In the genomic region with DNA sequence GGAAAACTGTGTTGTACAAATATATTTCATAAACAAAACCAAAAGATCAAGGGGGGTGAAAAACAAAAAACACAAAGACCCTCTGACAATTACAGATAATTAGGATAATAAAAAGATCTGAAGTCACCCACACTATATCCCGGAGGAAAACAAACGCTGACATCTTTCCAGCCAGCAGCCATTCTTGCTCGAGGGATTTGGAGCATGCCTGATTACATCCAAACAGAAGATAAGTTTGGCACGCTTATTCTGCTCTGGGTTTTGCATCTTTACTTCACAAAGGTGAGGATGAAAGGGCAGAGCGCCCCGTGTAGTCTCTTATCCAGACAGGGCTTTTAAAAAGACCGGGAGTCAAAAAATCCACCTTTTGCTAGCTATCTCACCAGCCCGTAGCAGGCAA, we compare ENCODE assay signal across 19 mouse cellular contexts.
DNase-seq lines count a peak whose midpoint lies in the region; ATAC-seq lines count a peak whose summit lies in the region.
"Had no signal": no experiment of that assay in that cellular context is flagged by ENCODE, and none has a peak within 500 bp of the region (broad histone marks: within the 10 kb centered on the region; RNA-seq: fewer than 3 reads in every experiment).

No protein-coding gene starts in this region.

- H3K4me3 ChIP-seq in midbrain, embryonic 13.5 days (replicated peaks): no peak overlapping the region
- H3K4me3 ChIP-seq in midbrain, embryonic 10.5 days: no peak overlapping the region
- H3K4me3 ChIP-seq in hindbrain, embryonic 15.5 days: no peak overlapping the region
- H3K4me3 ChIP-seq in neural tube, embryonic 14.5 days (ENCODE audit: low read depth, low read length): no peak overlapping the region
- H3K4me3 ChIP-seq: heart, embryonic 10.5 days; intestine, embryonic 15.5 days; lung, embryonic 15.5 days had no signal

- H3K4me2 ChIP-seq in midbrain, embryonic 13.5 days (replicated peaks): peak overlapping the region; percentile 38
- H3K4me2 ChIP-seq in hindbrain, embryonic 15.5 days: peak overlapping the region; percentile 19; the same call in 1 of the 2 replicates
- H3K4me2 ChIP-seq in neural tube, embryonic 14.5 days (ENCODE audit: low read depth, low read length): peak overlapping the region; percentile 15; the same call in 1 of the 2 replicates
- H3K4me2 ChIP-seq: intestine, embryonic 15.5 days; lung, embryonic 15.5 days had no signal

- H3K27me3 ChIP-seq in midbrain, embryonic 13.5 days: no peaks in the 10 kb centered on the region
- H3K27me3 ChIP-seq in midbrain, embryonic 10.5 days (ENCODE audit: low read depth, poor library complexity, severe bottlenecking): no peaks in the 10 kb centered on the region
- no peaks in the 10 kb centered on the region for H3K27me3 ChIP-seq in hindbrain, embryonic 15.5 days
- no peaks in the 10 kb centered on the region for H3K27me3 ChIP-seq in neural tube, embryonic 14.5 days (ENCODE audit: control insufficient read depth, insufficient read depth, low read length)
- H3K27me3 ChIP-seq: intestine, embryonic 15.5 days; lung, embryonic 15.5 days; megakaryocyte, embryonic 14.5 days had no signal

- H3K4me1 ChIP-seq in midbrain, embryonic 13.5 days (replicated peaks): peaks cover 26% of the 10 kb centered on the region
- H3K4me1 ChIP-seq in midbrain, embryonic 10.5 days: peaks cover 36% of the 10 kb centered on the region
- H3K4me1 ChIP-seq in hindbrain, embryonic 15.5 days (replicated peaks): peaks cover 26% of the 10 kb centered on the region
- peaks cover 17% of the 10 kb centered on the region for H3K4me1 ChIP-seq in neural tube, embryonic 14.5 days (ENCODE audit: control insufficient read depth, insufficient read depth, low read length)

- H3K27ac ChIP-seq in midbrain, embryonic 13.5 days: no peak overlapping the region
- H3K27ac ChIP-seq in midbrain, embryonic 10.5 days (replicated peaks): no peak overlapping the region
- no peak overlapping the region for H3K27ac ChIP-seq in hindbrain, embryonic 15.5 days (replicated peaks)
- no peak overlapping the region for H3K27ac ChIP-seq in neural tube, embryonic 14.5 days (ENCODE audit: low read depth, low read length)
- H3K27ac ChIP-seq: heart, embryonic 10.5 days; intestine, embryonic 15.5 days; lung, embryonic 15.5 days had no signal

- no peak for DNase-seq in midbrain, embryonic 10.5 days (ENCODE audit: low spot score)
- peak; percentile 28 for DNase-seq in embryo, embryonic 9.5 days (ENCODE audit: extremely low spot score)
- no peak for DNase-seq in frontal cortex, postnatal 10 days (ENCODE audit: low spot score in 2 of 2)
- no peak for DNase-seq in right cerebral cortex, postnatal 36 days (ENCODE audit: low spot score in 2 of 2)
- DNase-seq: adrenal gland, adult 8-10 months; cerebellum, adult 2 months; gastrocnemius, postnatal 10 days; heart, postnatal 14 days; kidney, postnatal 14 days; right cerebral cortex, adult 18-20 months had no signal

- no peaks in the 10 kb centered on the region for H3K9me3 ChIP-seq in midbrain, embryonic 13.5 days
- H3K9me3 ChIP-seq in midbrain, embryonic 10.5 days (replicated peaks): no peaks in the 10 kb centered on the region
- H3K9me3 ChIP-seq in hindbrain, embryonic 15.5 days: no peaks in the 10 kb centered on the region
- no peaks in the 10 kb centered on the region for H3K9me3 ChIP-seq in neural tube, embryonic 14.5 days (ENCODE audit: control insufficient read depth, low read length)
- H3K9me3 ChIP-seq: heart, embryonic 10.5 days; intestine, embryonic 15.5 days; lung, embryonic 15.5 days; megakaryocyte, embryonic 14.5 days had no signal

- no peak for ATAC-seq in midbrain, embryonic 13.5 days
- no peak for ATAC-seq in hindbrain, embryonic 15.5 days (ENCODE audit: low FRiP score, low read depth)
- ATAC-seq in neural tube, embryonic 14.5 days (ENCODE audit: low read depth): no peak
- no peak for ATAC-seq in erythroid progenitor cell, adult 5-6 weeks (replicated peaks; ENCODE audit: low FRiP score, poor library complexity, severe bottlenecking)
- ATAC-seq: intestine, embryonic 15.5 days had no signal

- H3K9ac ChIP-seq in midbrain, embryonic 13.5 days (replicated peaks): peak overlapping the region; percentile 25
- H3K9ac ChIP-seq in hindbrain, embryonic 15.5 days: no peak overlapping the region
- no peak overlapping the region for H3K9ac ChIP-seq in neural tube, embryonic 14.5 days (replicated peaks; ENCODE audit: low read depth, low read length)
- H3K9ac ChIP-seq: intestine, embryonic 15.5 days; lung, embryonic 15.5 days had no signal

- H3K36me3 ChIP-seq in midbrain, embryonic 13.5 days: peaks cover 25% of the 10 kb centered on the region
- H3K36me3 ChIP-seq in midbrain, embryonic 10.5 days: peaks cover 68% of the 10 kb centered on the region
- peaks cover 21% of the 10 kb centered on the region for H3K36me3 ChIP-seq in hindbrain, embryonic 15.5 days
- H3K36me3 ChIP-seq in neural tube, embryonic 14.5 days (ENCODE audit: control insufficient read depth, insufficient read depth, low read length): peaks cover 3% of the 10 kb centered on the region
- H3K36me3 ChIP-seq: G1E had no signal

- WGBS in midbrain, embryonic 13.5 days: 6% methylated on average over 8 of the region's 8 CpGs
- WGBS in midbrain, embryonic 10.5 days: 14% methylated on average over 8 of the region's 8 CpGs
- WGBS in hindbrain, embryonic 15.5 days: 7% methylated on average over 8 of the region's 8 CpGs
- 14% methylated on average over 8 of the region's 8 CpGs for WGBS in neural tube, embryonic 14.5 days
